Mouse (Mus musculus): ENCODE measurements around the gene Ccdc77. TPM values are rescaled to one million over a fixed set of nuclear protein-coding genes. Genes with fewer than 3 reads are reported as not detected.

Gene Ccdc77
- total RNA-seq (2023), result 10 to 100 TPM; 15.4 to 15.5 TPM

GRCm38 (mm10) chr6:120363688-120364522 is at the start of gene Ccdc77, which contains the start of gene Kdm5a:
Gene Ccdc77 (minus strand): TSS chr6:120364374.
Gene Kdm5a (plus strand): TSS chr6:120364124.

DNA sequence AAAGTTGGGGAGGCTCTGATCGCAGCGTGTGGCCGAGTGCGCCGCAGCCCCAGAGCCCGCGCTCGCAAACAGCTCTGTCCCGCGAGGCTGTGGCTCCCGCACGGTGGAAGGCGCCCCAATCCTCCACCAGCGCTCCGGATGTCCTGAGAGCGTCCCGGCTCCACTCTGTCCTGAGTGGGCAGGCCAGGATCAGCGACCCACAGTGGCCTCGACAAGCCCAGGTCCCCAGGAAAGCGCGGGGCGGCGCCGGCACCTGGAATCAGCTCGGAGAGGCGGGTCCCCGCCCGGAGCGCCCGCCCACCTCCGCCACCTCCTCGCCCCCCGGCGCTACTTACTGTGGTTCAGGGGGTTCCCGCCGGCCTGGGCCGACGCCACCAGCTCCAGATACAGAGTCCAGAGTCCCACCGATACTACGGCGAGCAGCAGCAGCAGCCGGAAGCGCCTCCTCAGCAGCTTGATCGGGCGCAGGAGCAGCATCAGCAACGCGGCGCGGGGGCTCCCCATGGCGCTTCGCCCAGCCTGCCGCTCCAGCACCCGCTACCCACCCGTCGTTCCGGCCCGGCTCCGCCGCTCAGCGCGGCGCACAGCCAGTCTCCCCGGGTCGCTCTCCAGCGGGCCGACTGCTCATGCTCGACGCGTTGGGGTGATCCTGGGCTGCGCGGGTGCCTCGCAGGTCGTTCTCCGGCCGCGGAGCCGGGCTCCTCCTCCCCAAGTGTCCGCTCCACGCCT is 70.0 kb downstream of the Ccdc77 start, which contains the start of the genes D330020A13Rik and B4galnt3:
Gene D330020A13Rik, plus strand, starts transcription at position 309 of the 729 bp plus-strand sequence.
Gene B4galnt3, minus strand, starts transcription at position 504 of the 729 bp plus-strand sequence.

Other genes with a start within 250 kb of the Ccdc77 start
- gene D330020A13Rik, start 70.0 kb downstream of the Ccdc77 start, total RNA-seq (2023), result not detected
- gene B4galnt3, start 69.8 kb downstream of the Ccdc77 start, total RNA-seq (2023), result not detected
- 100 to 1,000 TPM; 160 to 161 TPM for gene Kdm5a, start 250 bp downstream of the Ccdc77 start, total RNA-seq (2023)
- 100 to 1,000 TPM; 149 to 166 TPM for gene Il17ra, start 98.9 kb upstream of the Ccdc77 start, total RNA-seq (2023)
- gene Tmem121b, start 129.4 kb upstream of the Ccdc77 start, total RNA-seq (2023), result not detected
- 10 to 100 TPM; 35.7 to 41.2 TPM for gene Hdhd5, start 166.9 kb upstream of the Ccdc77 start, total RNA-seq (2023)